Mouse (Mus musculus) limb, embryonic 10.5 days (tissue): ENCODE data around the gene Atrnl1. TPM values are rescaled to one million over a fixed set of nuclear protein-coding genes. Genes with fewer than 3 reads are reported as not detected.

Experiments used
- DNase-seq: peaks from one replicate; pipeline ENCODE4 v3.0.0-alpha.2; 2017; ENCODE audit warnings: low spot score
- H3K27ac ChIP-seq: fragments of 300-500 bp; sonication (generic); 2 replicates; pipeline ENCODE4 v1.5.1; 2016; ENCODE audit warnings: mild to moderate bottlenecking
- H3K27me3 ChIP-seq: fragments of 300-500 bp; sonication (generic); 2 replicates; pipeline ENCODE4 v1.6.1; 2016; ENCODE audit warnings: low read depth, mild to moderate bottlenecking; ENCODE audit not compliant: poor library complexity, severe bottlenecking
- H3K36me3 ChIP-seq: fragments of 300-500 bp; sonication (generic); 2 replicates; pipeline ENCODE4 v1.6.1; 2016; ENCODE audit warnings: mild to moderate bottlenecking, moderate library complexity
- H3K4me1 ChIP-seq: fragments of 300-500 bp; sonication (generic); 2 replicates; pipeline ENCODE4 v1.6.1; 2016
- H3K4me3 ChIP-seq: fragments of 300-500 bp; sonication (generic); 2 replicates; pipeline ENCODE4 v1.5.1; 2016; ENCODE audit warnings: mild to moderate bottlenecking, moderate library complexity
- H3K9me3 ChIP-seq: fragments of 300-500 bp; sonication (generic); replicated peaks from 2 replicates; pipeline ENCODE4 v1.6.1; 2016; ENCODE audit warnings: mild to moderate bottlenecking
- WGBS: fragments of 180-500 bp; shearing (Covaris S2); methylation state at CpG from one replicate; pipeline ENCODE4 v1.1.7; 2016; 5-methylcytosine and 5-hydroxymethylcytosine counted together
- polyA plus RNA-seq: library from polyadenylated mRNA; unstranded; fragments of >200 nt; fragmentation: Nextera tagmentation; extraction: Ambion mirVana; gene quantifications from 2 replicates; pipeline ENCODE4 v1.2.1, GENCODE M21; 2016

The Atrnl1 gene
- polyA plus RNA-seq, 1 experiment from 2014 or later: 5.1 TPM

DNA sequence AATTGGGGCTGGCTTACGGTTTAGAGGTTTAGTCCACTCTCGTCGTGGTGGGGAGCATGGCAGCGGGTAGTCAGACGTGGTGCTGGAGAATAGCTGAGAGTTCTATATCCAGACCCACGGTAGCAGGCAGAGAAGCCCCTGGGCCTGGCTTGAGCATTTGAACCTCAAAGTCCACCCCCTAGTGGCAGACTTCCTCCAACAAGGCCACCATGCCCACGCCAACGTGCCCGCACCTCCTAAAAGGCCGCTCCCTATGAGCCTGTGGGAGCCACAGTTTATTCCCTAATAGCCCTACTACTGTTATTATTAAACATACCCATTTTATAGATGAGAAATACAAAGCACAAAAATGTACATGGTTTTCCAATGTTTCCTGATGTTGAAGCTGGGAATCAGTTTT is 19.2 kb upstream of the Atrnl1 start:
- 88% methylated on average over 10 of the region's 10 CpGs for WGBS
- no peaks in the 10 kb centered on the region for H3K9me3 ChIP-seq
- no peak overlapping the region for H3K27ac ChIP-seq
- no peaks in the 10 kb centered on the region for H3K36me3 ChIP-seq
- H3K27me3 ChIP-seq: no peaks in the 10 kb centered on the region
- no peak for DNase-seq
- H3K4me1 ChIP-seq: 0 out of 2 replicates have a peak, but pooled peaks cover 4% of the 10 kb centered on the region
- no peak overlapping the region for H3K4me3 ChIP-seq

DNA sequence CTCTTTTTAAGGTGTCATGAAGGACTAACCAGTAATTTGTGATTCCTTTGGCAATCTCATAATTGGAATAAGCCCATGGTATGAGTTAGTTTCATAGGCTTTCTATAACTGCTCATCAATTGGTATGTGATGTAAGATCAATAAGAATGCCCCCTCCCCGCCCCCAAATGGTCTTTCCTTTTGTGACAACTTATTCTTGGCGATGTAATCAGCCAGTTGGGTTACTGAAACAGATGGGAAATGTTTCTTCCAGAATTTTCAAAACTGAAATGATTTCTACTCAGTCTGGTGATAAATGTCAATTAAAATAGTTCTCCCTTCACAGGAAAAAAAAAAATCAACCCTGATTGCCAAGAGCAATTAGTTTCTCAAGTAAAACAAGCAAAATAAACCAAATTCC is 18.5 kb upstream of the Atrnl1 start:
- DNase-seq: no peak
- 0 out of 2 replicates have a peak, but pooled peaks cover 4% of the 10 kb centered on the region for H3K4me1 ChIP-seq

DNA sequence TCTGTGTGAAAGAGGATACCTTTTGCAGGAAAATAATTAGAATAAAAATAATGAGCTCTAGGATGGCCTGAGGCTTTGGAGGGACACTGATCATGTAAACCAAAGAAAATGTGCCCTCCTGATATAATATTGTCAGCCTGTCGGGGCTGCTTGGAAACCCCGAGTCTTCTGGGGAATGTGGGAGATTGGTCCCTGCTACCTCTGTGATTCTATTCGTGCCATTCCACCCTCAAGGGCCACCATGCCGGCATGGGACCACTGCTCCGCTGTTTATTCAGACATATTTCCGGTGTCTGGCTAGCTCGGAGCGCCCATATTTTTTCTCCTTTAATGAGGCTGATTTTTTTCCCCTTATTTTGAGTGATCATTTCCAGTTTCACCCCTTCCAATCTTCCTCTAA is 11.7 kb upstream of the Atrnl1 start:
- peak; percentile 28 for DNase-seq
- Histone ChIP-seq H3K27me3 (no peaks in the 10 kb centered on the region), H3K27ac (no peak overlapping the region), H3K9me3 (no peaks in the 10 kb centered on the region), H3K36me3 (no peaks in the 10 kb centered on the region), H3K4me3 (no peak overlapping the region), H3K4me1 (peaks cover 20% of the 10 kb centered on the region)
- 84% methylated on average over 8 of the region's 8 CpGs for WGBS

More for the DNA sequence above, 18.5 kb upstream of the Atrnl1 start:
- Histone ChIP-seq H3K36me3 (no peaks in the 10 kb centered on the region), H3K27me3 (no peaks in the 10 kb centered on the region), H3K4me3 (no peak overlapping the region), H3K27ac (no peak overlapping the region), H3K9me3 (no peaks in the 10 kb centered on the region)
- 91% methylated on average over 2 of the region's 2 CpGs for WGBS

DNA sequence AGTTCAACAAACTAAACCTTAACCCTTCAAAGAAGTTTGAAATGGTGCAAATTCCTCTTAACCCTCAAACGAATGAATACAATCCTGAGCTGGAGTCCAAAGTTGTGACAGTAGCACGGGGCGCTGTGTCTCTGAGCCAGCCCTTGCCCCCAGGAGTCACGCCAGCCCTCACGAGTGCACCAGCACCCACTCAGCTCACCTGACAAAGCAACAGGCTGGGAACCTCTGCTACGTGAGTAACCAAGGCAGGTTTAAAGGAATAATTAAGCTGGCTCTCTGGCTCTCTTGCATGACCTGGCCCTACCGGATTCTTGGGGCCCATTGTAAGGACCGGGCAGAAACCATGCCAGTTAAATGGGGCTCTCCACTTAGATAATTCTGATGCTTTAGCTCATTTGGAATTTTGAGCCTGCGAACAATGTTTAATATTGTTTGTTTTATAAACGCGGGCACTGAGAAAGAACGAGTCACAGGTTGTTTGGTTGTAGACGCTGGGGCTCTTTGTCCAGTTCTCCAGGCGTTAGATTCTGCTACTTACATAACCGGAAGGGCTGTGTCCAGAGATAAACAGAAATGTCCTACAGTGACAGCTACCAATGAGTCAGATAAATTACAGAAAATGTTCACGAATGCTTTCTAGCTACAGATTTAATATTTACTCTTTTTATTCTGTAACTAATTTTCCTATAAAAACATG is 10.5 kb upstream of the Atrnl1 start:
- 81% methylated on average over 16 of the region's 16 CpGs for WGBS
- Histone ChIP-seq H3K27ac (no peak overlapping the region), H3K4me1 (peaks cover 20% of the 10 kb centered on the region)

DNA sequence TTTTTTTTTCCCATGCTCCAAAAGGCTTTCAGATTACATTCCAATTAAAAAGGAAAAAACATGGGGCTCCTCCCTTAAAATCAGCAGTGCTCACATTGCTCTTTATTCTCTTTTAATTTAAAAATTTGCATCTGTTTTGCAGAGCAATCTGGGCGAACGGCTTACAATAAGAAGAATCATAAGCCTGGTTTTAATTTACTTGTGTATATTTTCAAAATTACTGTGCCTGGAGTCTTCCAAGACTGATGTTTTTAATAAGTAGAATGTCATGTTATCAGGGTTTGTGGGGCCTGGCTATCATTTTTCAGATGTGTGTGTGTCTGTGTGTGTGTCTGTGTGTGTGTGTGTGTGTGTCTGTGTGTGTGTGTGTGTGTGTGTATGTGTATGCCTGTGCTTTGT is 9.9 kb upstream of the Atrnl1 start:
- Histone ChIP-seq H3K4me1 (peaks cover 20% of the 10 kb centered on the region), H3K27ac (no peak overlapping the region), H3K9me3 (no peaks in the 10 kb centered on the region), H3K27me3 (no peaks in the 10 kb centered on the region), H3K36me3 (no peaks in the 10 kb centered on the region), H3K4me3 (no peak overlapping the region)
- WGBS: 74% methylated on average over 2 of the region's 2 CpGs
- peak; percentile 11 for DNase-seq

More for the DNA sequence above, 10.5 kb upstream of the Atrnl1 start:
- H3K9me3 ChIP-seq: no peaks in the 10 kb centered on the region
- no peak overlapping the region for H3K4me3 ChIP-seq
- peak; percentile 26 for DNase-seq
- no peaks in the 10 kb centered on the region for H3K36me3 ChIP-seq
- no peaks in the 10 kb centered on the region for H3K27me3 ChIP-seq

DNA sequence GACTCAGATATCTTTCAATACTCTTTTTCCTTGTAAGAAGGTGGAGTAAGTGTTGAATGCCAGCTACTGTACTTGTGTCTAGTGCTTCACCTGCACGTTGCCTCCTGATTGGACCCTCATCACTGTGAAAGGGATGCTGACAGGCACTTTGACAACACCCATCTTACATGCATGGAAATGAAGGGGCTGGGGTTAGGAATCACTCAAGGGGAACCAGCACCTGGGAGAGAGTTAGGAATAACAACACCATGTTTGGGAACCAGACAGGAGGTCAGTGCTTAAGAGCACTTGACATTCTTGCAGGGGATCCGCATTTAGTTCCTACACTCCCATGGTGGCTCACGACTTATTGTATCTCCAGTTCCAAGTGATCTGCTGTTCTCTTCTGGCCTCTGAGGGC is 7.2 kb upstream of the Atrnl1 start:
- no peak overlapping the region for H3K27ac ChIP-seq
- H3K9me3 ChIP-seq: no peaks in the 10 kb centered on the region
- peaks cover 30% of the 10 kb centered on the region for H3K4me1 ChIP-seq
- peak; percentile 21 for DNase-seq
- no peaks in the 10 kb centered on the region for H3K36me3 ChIP-seq
- H3K4me3 ChIP-seq: no peak overlapping the region
- WGBS: 89% methylated on average over 3 of the region's 3 CpGs
- no peaks in the 10 kb centered on the region for H3K27me3 ChIP-seq

DNA sequence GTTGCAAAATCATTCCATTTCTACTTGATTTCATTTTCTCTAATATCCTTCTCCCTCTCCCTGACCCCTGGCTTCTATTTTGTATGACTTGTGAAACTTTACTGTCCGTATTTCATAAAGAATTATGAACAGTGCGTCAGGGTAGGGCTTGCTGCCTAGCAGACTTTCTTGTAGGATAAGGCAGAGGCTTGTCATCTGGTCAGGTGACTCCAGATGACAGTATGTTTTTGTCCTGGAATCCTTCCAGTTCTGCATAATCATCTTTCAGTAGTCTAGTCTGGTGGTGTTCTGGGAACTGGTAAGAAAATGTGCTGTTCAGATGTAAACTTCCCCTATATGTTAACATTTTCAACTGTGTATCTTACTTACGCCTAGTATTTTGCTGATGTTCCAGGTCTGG is 4.9 kb upstream of the Atrnl1 start:
- Histone ChIP-seq H3K27me3 (no peaks in the 10 kb centered on the region), H3K4me1 (peaks cover 32% of the 10 kb centered on the region), H3K4me3 (no peak overlapping the region), H3K36me3 (no peaks in the 10 kb centered on the region), H3K9me3 (no peaks in the 10 kb centered on the region), H3K27ac (no peak overlapping the region)
- WGBS: 98% methylated on average over 3 of the region's 3 CpGs
- DNase-seq: no peak

DNA sequence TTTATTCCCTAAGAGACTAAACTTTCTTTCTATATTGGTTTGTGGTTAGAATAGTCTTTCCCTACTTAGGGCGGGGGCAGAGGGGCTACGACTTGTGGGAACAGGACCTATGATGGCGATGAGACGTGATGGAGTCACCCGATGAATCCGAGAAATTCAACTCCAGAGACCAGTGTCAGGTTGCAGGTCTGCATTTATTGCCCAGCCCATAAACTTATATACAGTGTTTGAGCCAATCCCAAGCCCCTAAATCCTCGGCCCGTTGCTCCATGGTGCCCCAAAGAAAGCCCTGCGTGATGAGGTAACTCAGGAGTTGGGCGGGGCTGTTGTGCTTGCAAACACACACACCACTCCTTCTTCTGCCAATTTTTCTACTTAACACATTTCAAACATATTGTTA is 4.5 kb upstream of the Atrnl1 start:
- Histone ChIP-seq H3K27ac (no peak overlapping the region), H3K36me3 (no peaks in the 10 kb centered on the region), H3K4me1 (peaks cover 35% of the 10 kb centered on the region), H3K4me3 (no peak overlapping the region), H3K27me3 (no peaks in the 10 kb centered on the region), H3K9me3 (no peaks in the 10 kb centered on the region)
- DNase-seq: no peak
- 88% methylated on average over 10 of the region's 10 CpGs for WGBS

DNA sequence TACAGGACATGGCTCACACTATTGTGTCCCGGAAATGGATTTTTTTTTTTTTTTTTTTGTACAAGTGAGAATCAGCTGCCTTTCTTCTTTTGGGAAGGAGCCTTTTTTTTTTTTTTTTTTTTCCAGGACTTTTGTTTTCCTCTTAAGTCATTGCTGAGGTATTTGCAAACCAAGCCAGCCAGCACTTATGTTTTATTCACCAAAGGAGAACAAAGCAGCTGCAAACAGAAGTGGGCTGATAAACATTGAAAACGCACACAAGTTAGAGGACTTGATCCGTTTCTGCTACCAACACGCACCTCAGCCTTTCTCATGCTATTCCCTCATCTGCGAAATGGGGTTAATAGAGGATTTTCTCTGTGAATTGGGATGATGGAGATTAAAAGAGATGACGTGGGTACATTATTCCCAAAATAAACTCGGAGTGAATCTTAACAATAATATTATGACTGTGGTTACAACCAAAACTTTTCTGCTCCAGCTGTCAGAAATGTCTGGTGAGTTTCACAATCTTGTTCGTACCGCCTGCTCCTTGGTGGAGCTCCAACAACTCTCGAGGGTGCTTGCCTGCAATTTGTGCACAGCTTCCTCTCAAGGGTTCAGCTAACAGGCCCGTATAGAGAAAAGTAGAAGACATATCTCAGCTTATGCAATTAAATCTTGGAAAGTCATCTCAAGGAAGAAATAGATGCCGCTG is 1.3 kb upstream of the Atrnl1 start:
- Histone ChIP-seq H3K9me3 (no peaks in the 10 kb centered on the region), H3K27ac (peak overlapping the region; percentile 99), H3K4me1 (peaks cover 51% of the 10 kb centered on the region), H3K36me3 (no peaks in the 10 kb centered on the region), H3K27me3 (no peaks in the 10 kb centered on the region), H3K4me3 (peak overlapping the region; percentile 98)
- no peak for DNase-seq
- WGBS: 21% methylated on average over 12 of the region's 12 CpGs

DNA sequence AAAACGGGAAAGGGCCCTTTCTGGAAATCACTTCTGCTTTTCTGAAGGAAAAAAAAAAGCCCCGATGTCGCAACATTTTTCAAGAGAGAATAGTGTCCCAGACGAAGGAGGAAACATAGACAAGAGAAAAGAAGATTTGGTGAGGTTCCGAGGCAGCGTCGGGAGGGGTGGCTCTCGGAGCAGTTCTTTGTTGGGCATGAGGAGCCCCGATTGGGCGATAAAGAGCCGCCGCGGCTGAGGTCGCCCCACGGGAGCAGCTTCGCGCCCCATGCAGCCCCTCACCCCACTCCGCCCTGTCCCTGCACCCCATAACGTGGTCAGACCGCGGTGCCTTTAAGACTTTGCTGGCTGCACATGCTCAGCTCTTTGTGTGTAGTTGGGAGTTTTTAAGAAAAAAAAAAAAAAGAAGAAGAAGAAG is 767 bp upstream of the Atrnl1 start:
- no peaks in the 10 kb centered on the region for H3K9me3 ChIP-seq
- peak; percentile 77 for DNase-seq
- under 1% methylated on average over 21 of the region's 21 CpGs for WGBS

DNA sequence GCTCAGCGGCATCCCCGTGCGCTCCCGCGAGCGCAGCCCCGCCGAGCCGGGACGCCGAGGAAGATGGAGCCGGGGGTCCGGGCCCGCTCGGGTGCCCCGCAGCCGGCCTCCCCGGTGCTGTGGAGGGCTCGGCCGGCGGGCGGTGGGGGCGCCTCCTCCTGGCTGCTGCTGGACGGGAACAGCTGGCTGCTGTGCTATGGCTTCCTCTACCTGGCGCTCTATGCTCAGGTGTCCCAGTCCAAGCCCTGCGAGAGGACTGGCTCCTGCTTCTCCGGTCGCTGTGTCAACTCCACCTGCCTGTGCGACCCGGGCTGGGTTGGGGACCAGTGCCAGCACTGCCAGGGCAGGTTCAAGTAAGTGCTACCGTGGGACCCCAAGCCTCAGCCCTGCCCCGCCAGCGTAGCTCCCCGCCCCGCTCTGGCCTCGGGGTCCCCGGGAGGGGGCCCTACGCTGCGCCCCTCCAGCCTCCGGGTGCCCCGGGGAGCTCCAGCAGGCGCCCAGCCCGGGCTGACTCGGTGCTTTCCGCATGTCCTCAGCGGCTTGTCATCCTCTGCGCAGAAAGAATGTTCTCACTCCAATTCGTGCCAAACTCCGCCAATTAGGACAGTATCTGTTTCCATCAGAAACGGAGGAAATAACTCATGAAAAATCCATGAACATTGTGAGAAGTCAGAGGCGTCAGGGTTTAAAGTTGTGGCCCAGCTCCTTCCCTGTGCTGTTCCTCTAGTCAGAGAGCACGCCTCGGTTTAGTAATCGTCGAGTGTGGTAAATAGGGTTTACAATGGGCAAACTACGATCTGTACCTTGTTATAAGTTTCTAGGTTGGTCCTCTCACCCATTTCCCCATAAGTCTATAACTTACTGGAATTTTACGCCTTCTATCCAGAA is 701 bp downstream of the Atrnl1 start:
- peak overlapping the region; percentile 99 for H3K27ac ChIP-seq
- H3K36me3 ChIP-seq: no peaks in the 10 kb centered on the region
- 2% methylated on average over 57 of the region's 57 CpGs for WGBS
- DNase-seq: peak; percentile 82
- H3K27me3 ChIP-seq: no peaks in the 10 kb centered on the region
- H3K4me1 ChIP-seq: peaks cover 48% of the 10 kb centered on the region
- H3K9me3 ChIP-seq: no peaks in the 10 kb centered on the region
- H3K4me3 ChIP-seq: peak overlapping the region; percentile 98

More for the DNA sequence above, 767 bp upstream of the Atrnl1 start:
- Histone ChIP-seq H3K4me3 (peak overlapping the region; percentile 98), H3K27me3 (no peaks in the 10 kb centered on the region), H3K4me1 (peaks cover 51% of the 10 kb centered on the region), H3K27ac (peak overlapping the region; percentile 99), H3K36me3 (no peaks in the 10 kb centered on the region)

DNA sequence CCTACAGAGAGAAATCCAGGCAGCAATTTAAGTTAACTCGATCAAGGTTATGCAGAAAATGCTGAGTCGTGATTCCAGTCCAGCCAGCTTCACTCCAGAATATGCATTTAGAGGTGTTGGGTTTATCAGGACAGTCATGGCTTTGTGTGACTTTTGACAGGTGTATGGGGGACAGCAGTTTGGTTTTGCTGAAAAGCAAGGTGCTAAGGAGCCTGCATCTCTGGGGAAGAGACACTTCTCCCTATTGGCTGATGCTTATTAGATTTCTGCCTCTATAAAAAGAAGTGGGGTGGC is 1.3 kb downstream of the Atrnl1 start:
- 17% methylated on average over 2 of the region's 2 CpGs for WGBS
- Histone ChIP-seq H3K36me3 (no peaks in the 10 kb centered on the region), H3K9me3 (no peaks in the 10 kb centered on the region), H3K4me1 (peaks cover 42% of the 10 kb centered on the region), H3K27me3 (no peaks in the 10 kb centered on the region), H3K27ac (0 out of 2 replicates have a peak overlapping the region, but pooled peaks have one; percentile 99), H3K4me3 (peak overlapping the region; percentile 98)
- DNase-seq: no peak
